ENCODE assay signal across 8 mouse cellular contexts in the genomic region with DNA sequence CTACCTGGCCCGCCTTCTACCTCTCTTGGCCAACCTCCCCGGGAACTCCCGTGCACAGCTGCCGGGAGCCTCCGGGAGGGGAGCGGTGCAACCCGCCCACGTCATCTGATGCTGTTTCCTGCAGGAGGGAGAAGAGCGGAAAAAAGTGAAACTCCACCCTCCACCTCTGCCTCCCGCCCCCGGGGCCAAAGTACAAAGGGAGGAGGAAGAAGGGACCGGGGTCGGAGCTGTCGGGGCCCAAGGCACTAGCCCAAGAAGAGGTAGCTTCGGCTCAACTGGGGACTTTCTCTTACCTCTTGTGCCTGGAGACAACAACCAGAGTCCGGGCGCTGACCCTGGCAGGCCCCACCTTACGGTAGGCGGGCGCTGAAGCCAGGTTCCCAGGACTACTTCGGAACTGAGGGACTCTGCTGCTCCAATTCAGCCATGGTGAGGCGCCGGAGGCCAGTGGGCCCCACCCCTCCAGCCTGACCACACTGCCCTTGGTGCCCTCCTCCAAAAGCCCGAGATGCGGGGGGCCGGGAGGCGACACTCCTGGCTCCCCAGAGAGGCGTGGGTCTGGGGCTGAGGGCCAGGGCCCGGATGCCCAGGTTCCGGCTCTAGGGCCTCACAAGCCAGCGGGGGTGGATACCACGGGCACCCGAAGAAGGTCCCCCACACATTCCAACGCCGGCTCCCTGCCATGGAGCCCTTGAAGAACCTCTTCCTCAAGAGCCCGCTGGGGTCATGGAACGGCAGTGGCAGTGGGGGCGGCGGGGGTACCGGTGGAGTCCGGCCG. TPM values are rescaled to one million over a fixed set of nuclear protein-coding genes. Genes with fewer than 3 reads are reported as not detected.
DNase-seq lines count a peak whose midpoint lies in the region; ATAC-seq and TF ChIP-seq lines count a peak whose summit lies in the region.

No protein-coding gene starts in this region.

- DNase-seq in ES-CJ7 (ENCODE audit: low read depth, low spot score): peak; percentile 70
- DNase-seq in cerebellum, adult 11 months: peak; percentile 63
- peak; percentile 66 for DNase-seq in forebrain, embryonic 14.5 days (ENCODE audit: low spot score)
- DNase-seq in heart, postnatal 10 days: peak; percentile 91 to 93
- peak; percentile 88 to 93 for DNase-seq in kidney, postnatal 4 days
- peak; percentile 96 for DNase-seq in stomach, postnatal 0 days (ENCODE audit: low spot score)

- ATAC-seq in forebrain, embryonic 14.5 days: peak; percentile 29; the same call in 1 of the 2 replicates
- ATAC-seq in liver, embryonic 16.5 days (ENCODE audit: low read depth): peak; percentile 72
- ATAC-seq in neural tube, embryonic 12.5 days (ENCODE audit: low FRiP score, low read depth): no peak
- ATAC-seq in stomach, postnatal 0 days (ENCODE audit: low FRiP score, low TSS enrichment): peak; percentile 75

- H3K9me3 ChIP-seq in forebrain, embryonic 14.5 days (replicated peaks; ENCODE audit: control insufficient read depth, low read length): no peaks in the 10 kb centered on the region
- no peaks in the 10 kb centered on the region for H3K9me3 ChIP-seq in liver, embryonic 16.5 days (replicated peaks; ENCODE audit: control insufficient read depth, low read length)
- H3K9me3 ChIP-seq in neural tube, embryonic 12.5 days: no peaks in the 10 kb centered on the region
- H3K9me3 ChIP-seq in stomach, postnatal 0 days (ENCODE audit: control insufficient read depth, low read length): no peaks in the 10 kb centered on the region

- peak; percentile 37 for TF ChIP-seq CTCF in stomach, postnatal 0 days (IDR thresholded peaks at IDR 0.05; ENCODE audit: low read depth)

- H3K27me3 ChIP-seq in forebrain, embryonic 14.5 days (replicated peaks; ENCODE audit: control insufficient read depth, insufficient read depth, low read length): no peaks in the 10 kb centered on the region
- no peaks in the 10 kb centered on the region for H3K27me3 ChIP-seq in liver, embryonic 16.5 days (ENCODE audit: control insufficient read depth, insufficient read depth, low read depth, low read length)
- no peaks in the 10 kb centered on the region for H3K27me3 ChIP-seq in neural tube, embryonic 12.5 days (replicated peaks)
- no peaks in the 10 kb centered on the region for H3K27me3 ChIP-seq in stomach, postnatal 0 days (ENCODE audit: control insufficient read depth, insufficient read depth, low read length)

- 9% methylated on average over 42 of the region's 42 CpGs for whole genome bisulfite sequencing in forebrain, embryonic 14.5 days
- WGBS in liver, embryonic 16.5 days (ENCODE audit: insufficient replicate concordance): 3% methylated on average over 42 of the region's 42 CpGs
- WGBS in neural tube, embryonic 12.5 days: 14% methylated on average over 42 of the region's 42 CpGs
- 5% methylated on average over 42 of the region's 42 CpGs for WGBS in stomach, postnatal 0 days

- peak overlapping the region; percentile 89 for H3K4me3 ChIP-seq in forebrain, embryonic 14.5 days (ENCODE audit: low read depth, low read length)
- H3K4me3 ChIP-seq in liver, embryonic 16.5 days (ENCODE audit: low read depth, low read length): peak overlapping the region; percentile 95
- peak overlapping the region; percentile 96 for H3K4me3 ChIP-seq in neural tube, embryonic 12.5 days
- H3K4me3 ChIP-seq in stomach, postnatal 0 days (ENCODE audit: low read depth, low read length): peak overlapping the region; percentile 81

- intact Hi-C loops in heart, postnatal 10 days (cut with DNase I): loop anchor here (2.0 to 5.0 kb wide), 3 partner anchors 83 to 199 kb away; a partner anchor contains a TSS

- peak overlapping the region; percentile 100 for H3K4me2 ChIP-seq in forebrain, embryonic 14.5 days (ENCODE audit: low read length)
- peak overlapping the region; percentile 100 for H3K4me2 ChIP-seq in liver, embryonic 16.5 days (ENCODE audit: low read depth, low read length)
- peak overlapping the region; percentile 100 for H3K4me2 ChIP-seq in neural tube, embryonic 12.5 days (replicated peaks)
- peak overlapping the region; percentile 94 for H3K4me2 ChIP-seq in stomach, postnatal 0 days (replicated peaks; ENCODE audit: low read depth)

- H3K36me3 ChIP-seq in forebrain, embryonic 14.5 days (ENCODE audit: control insufficient read depth, insufficient read depth, low read length): peaks cover 55% of the 10 kb centered on the region
- H3K36me3 ChIP-seq in liver, embryonic 16.5 days (ENCODE audit: control insufficient read depth, insufficient read depth): peaks cover 16% of the 10 kb centered on the region
- H3K36me3 ChIP-seq in neural tube, embryonic 12.5 days: peaks cover 55% of the 10 kb centered on the region
- H3K36me3 ChIP-seq in stomach, postnatal 0 days (ENCODE audit: control insufficient read depth, insufficient read depth, low read length): peaks cover 17% of the 10 kb centered on the region

- H3K4me1 ChIP-seq in forebrain, embryonic 14.5 days (ENCODE audit: control insufficient read depth, insufficient read depth, low read length): peaks cover 21% of the 10 kb centered on the region
- H3K4me1 ChIP-seq in liver, embryonic 16.5 days (ENCODE audit: control insufficient read depth, low read depth, low read length): peaks cover 64% of the 10 kb centered on the region
- H3K4me1 ChIP-seq in neural tube, embryonic 12.5 days: peaks cover 43% of the 10 kb centered on the region
- no peaks in the 10 kb centered on the region; the same call in none of the 2 replicates for H3K4me1 ChIP-seq in stomach, postnatal 0 days (replicated peaks; ENCODE audit: control insufficient read depth, insufficient read depth)

- peak overlapping the region; percentile 61 for H3K27ac ChIP-seq in forebrain, embryonic 14.5 days (ENCODE audit: low read depth, low read length)
- peak overlapping the region; percentile 97 for H3K27ac ChIP-seq in liver, embryonic 16.5 days (ENCODE audit: low read length)
- H3K27ac ChIP-seq in neural tube, embryonic 12.5 days: peak overlapping the region; percentile 46
- peak overlapping the region; percentile 96 for H3K27ac ChIP-seq in stomach, postnatal 0 days (replicated peaks)

- peak overlapping the region; percentile 84 for H3K9ac ChIP-seq in forebrain, embryonic 14.5 days (ENCODE audit: low read length)
- H3K9ac ChIP-seq in liver, embryonic 16.5 days (ENCODE audit: low read depth, low read length): peak overlapping the region; percentile 99
- H3K9ac ChIP-seq in neural tube, embryonic 12.5 days: peak overlapping the region; percentile 89
- peak overlapping the region; percentile 88 for H3K9ac ChIP-seq in stomach, postnatal 0 days (ENCODE audit: low read length)

- TF ChIP-seq EP300 in stomach, postnatal 0 days (optimal IDR thresholded peaks at IDR 0.05): no peak

RNA-seq across cellular contexts. Expression of a gene that starts 1.0 kb away (rescaled TPM):
- 20.9 and 24.6 TPM in 2 replicates for polyA plus RNA-seq in forebrain, embryonic 14.5 days (2014; fragmentation: Nextera tagmentation; extraction: Ambion mirVana)
- 10 to 100 TPM; 34.7 to 37.9 TPM for total RNA-seq in heart, postnatal 10 days (2021)
- 8.2 and 9.7 TPM in 2 replicates for polyA plus RNA-seq in liver, embryonic 16.5 days (2015; fragmentation: Nextera tagmentation; extraction: Ambion mirVana)
- 30.3 and 32.4 TPM in 2 replicates for polyA plus RNA-seq in neural tube, embryonic 12.5 days (2016; fragmentation: Nextera tagmentation; extraction: Ambion mirVana)
- polyA plus RNA-seq in stomach, postnatal 0 days (2015; fragmentation: Nextera tagmentation; extraction: Ambion mirVana): 6.5 and 7.9 TPM in 2 replicates

RNA-seq across cellular contexts. Expression of a gene that starts 1.2 kb away (rescaled TPM):
- polyA plus RNA-seq in forebrain, embryonic 14.5 days (2014; fragmentation: Nextera tagmentation; extraction: Ambion mirVana): 9.2 and 11.8 TPM in 2 replicates
- 10 to 100 TPM; 41.3 to 47.8 TPM for total RNA-seq in heart, postnatal 10 days (2021)
- polyA plus RNA-seq in liver, embryonic 16.5 days (2015; fragmentation: Nextera tagmentation; extraction: Ambion mirVana): 12.9 and 15.2 TPM in 2 replicates
- 22.4 and 28.9 TPM in 2 replicates for polyA plus RNA-seq in neural tube, embryonic 12.5 days (2016; fragmentation: Nextera tagmentation; extraction: Ambion mirVana)
- polyA plus RNA-seq in stomach, postnatal 0 days (2015; fragmentation: Nextera tagmentation; extraction: Ambion mirVana): 14.0 and 16.5 TPM in 2 replicates

RNA-seq across cellular contexts. Expression of a gene that starts 14.4 kb away (rescaled TPM):
- 0.17 TPM in 1 of 2 replicates, not detected in the other for polyA plus RNA-seq in forebrain, embryonic 14.5 days (2014; fragmentation: Nextera tagmentation; extraction: Ambion mirVana)
- total RNA-seq in heart, postnatal 10 days (2021): not detected
- polyA plus RNA-seq in liver, embryonic 16.5 days (2015; fragmentation: Nextera tagmentation; extraction: Ambion mirVana): 0.14 TPM in 2 replicates
- 0.19 TPM in 2 replicates for polyA plus RNA-seq in neural tube, embryonic 12.5 days (2016; fragmentation: Nextera tagmentation; extraction: Ambion mirVana)
- 8.4 and 9.5 TPM in 2 replicates for polyA plus RNA-seq in stomach, postnatal 0 days (2015; fragmentation: Nextera tagmentation; extraction: Ambion mirVana)

RNA-seq across cellular contexts. Expression of a gene that starts 26.2 kb away (rescaled TPM):
- 9.2 and 10.2 TPM in 2 replicates for polyA plus RNA-seq in forebrain, embryonic 14.5 days (2014; fragmentation: Nextera tagmentation; extraction: Ambion mirVana)
- 10 to 100 TPM; 44.2 to 49.6 TPM for total RNA-seq in heart, postnatal 10 days (2021)
- polyA plus RNA-seq in liver, embryonic 16.5 days (2015; fragmentation: Nextera tagmentation; extraction: Ambion mirVana): 19.7 and 22.3 TPM in 2 replicates
- 24.8 and 25.7 TPM in 2 replicates for polyA plus RNA-seq in neural tube, embryonic 12.5 days (2016; fragmentation: Nextera tagmentation; extraction: Ambion mirVana)
- polyA plus RNA-seq in stomach, postnatal 0 days (2015; fragmentation: Nextera tagmentation; extraction: Ambion mirVana): 8.0 and 11.5 TPM in 2 replicates

RNA-seq across cellular contexts. Expression of a gene that starts 36.4 kb away (rescaled TPM):
- 7.0 and 10.1 TPM in 2 replicates for polyA plus RNA-seq in forebrain, embryonic 14.5 days (2014; fragmentation: Nextera tagmentation; extraction: Ambion mirVana)
- 100 to 1,000 TPM; 154 to 161 TPM for total RNA-seq in heart, postnatal 10 days (2021)
- polyA plus RNA-seq in liver, embryonic 16.5 days (2015; fragmentation: Nextera tagmentation; extraction: Ambion mirVana): 104 and 105 TPM in 2 replicates
- 10.1 and 10.5 TPM in 2 replicates for polyA plus RNA-seq in neural tube, embryonic 12.5 days (2016; fragmentation: Nextera tagmentation; extraction: Ambion mirVana)
- polyA plus RNA-seq in stomach, postnatal 0 days (2015; fragmentation: Nextera tagmentation; extraction: Ambion mirVana): 28.0 and 29.5 TPM in 2 replicates

Comparison
In these comparisons a context has a peak if more than half of its experiments do, and no peak if none do; other contexts are left out.
1. H3K27ac ChIP-seq: peak in every context shown above with its lines; median percentile 97 in liver, embryonic 16.5 days; 96 in stomach, postnatal 0 days; 61 in forebrain, embryonic 14.5 days; 46 in neural tube, embryonic 12.5 days.